In genomic region chr1:34164616-34165295, GRCm38 (mm10) we compare ENCODE assay signal across 9 mouse cellular contexts.
DNase-seq lines count a peak whose midpoint lies in the region; ATAC-seq lines count a peak whose summit lies in the region.
"Had no signal": no experiment of that assay in that cellular context is flagged by ENCODE, and none has a peak within 500 bp of the region (broad histone marks: within the 10 kb centered on the region; RNA-seq: fewer than 3 reads in every experiment).

No protein-coding gene starts in this region.

- H3K9ac ChIP-seq in kidney, embryonic 16.5 days (replicated peaks; ENCODE audit: low read length), result no peak overlapping the region
- no peak overlapping the region for H3K9ac ChIP-seq in liver, embryonic 11.5 days (ENCODE audit: low read depth, low read length)
- H3K9ac ChIP-seq in neural tube, embryonic 15.5 days (replicated peaks), result no peak overlapping the region
- H3K9ac ChIP-seq: embryonic facial prominence, embryonic 13.5 days had no signal

- peaks cover 35% of the 10 kb centered on the region for H3K36me3 ChIP-seq in kidney, embryonic 16.5 days (ENCODE audit: insufficient read depth, low read length)
- H3K36me3 ChIP-seq in liver, embryonic 11.5 days (ENCODE audit: control insufficient read depth, insufficient read depth, low read length), result no peaks in the 10 kb centered on the region; the same call in 1 of the 2 replicates
- H3K36me3 ChIP-seq in neural tube, embryonic 15.5 days, result peaks cover 46% of the 10 kb centered on the region

- no peak overlapping the region for H3K4me3 ChIP-seq in kidney, embryonic 16.5 days (ENCODE audit: low read length)
- H3K4me3 ChIP-seq in liver, embryonic 11.5 days (ENCODE audit: low read depth, low read length), result no peak overlapping the region
- no peak overlapping the region for H3K4me3 ChIP-seq in neural tube, embryonic 15.5 days (replicated peaks)
- H3K4me3 ChIP-seq: embryonic facial prominence, embryonic 13.5 days had no signal

- no peak overlapping the region for H3K27ac ChIP-seq in kidney, embryonic 16.5 days (ENCODE audit: low read length)
- H3K27ac ChIP-seq in liver, embryonic 11.5 days (ENCODE audit: low read depth, low read length), result no peak overlapping the region
- H3K27ac ChIP-seq in neural tube, embryonic 15.5 days (replicated peaks), result no peak overlapping the region
- H3K27ac ChIP-seq: embryonic facial prominence, embryonic 13.5 days had no signal

- 70% methylated on average over 14 of the region's 14 CpGs for WGBS in kidney, embryonic 16.5 days
- WGBS in liver, embryonic 11.5 days, result 65% methylated on average over 14 of the region's 14 CpGs
- WGBS in neural tube, embryonic 15.5 days, result 69% methylated on average over 14 of the region's 14 CpGs

- no peaks in the 10 kb centered on the region for H3K4me1 ChIP-seq in kidney, embryonic 16.5 days (ENCODE audit: insufficient read depth, low read length)
- H3K4me1 ChIP-seq in liver, embryonic 11.5 days (replicated peaks; ENCODE audit: control insufficient read depth, insufficient read depth, low read length), result no peaks in the 10 kb centered on the region
- 0 out of 2 replicates have a peak, but pooled peaks cover 3% of the 10 kb centered on the region for H3K4me1 ChIP-seq in neural tube, embryonic 15.5 days
- H3K4me1 ChIP-seq: embryonic facial prominence, embryonic 13.5 days had no signal

- no peak overlapping the region for H3K4me2 ChIP-seq in kidney, embryonic 16.5 days (replicated peaks; ENCODE audit: low read depth, low read length)
- H3K4me2 ChIP-seq in liver, embryonic 11.5 days, result no peak overlapping the region
- no peak overlapping the region for H3K4me2 ChIP-seq in neural tube, embryonic 15.5 days
- H3K4me2 ChIP-seq: embryonic facial prominence, embryonic 13.5 days had no signal

- DNase-seq in B cell, adult 2 months, result peak; percentile 81 to 82
- DNase-seq in adrenal gland, adult 2 months, result peak; percentile 78
- DNase-seq in embryo, embryonic 9.5 days (ENCODE audit: extremely low spot score), result peak; percentile 65
- DNase-seq in heart, adult 9 months (ENCODE audit: low spot score in 2 of 2), result peak; percentile 54 to 84
- peak; percentile 47 for DNase-seq in liver, embryonic 11.5 days (ENCODE audit: low spot score)
- peak; percentile 80 for DNase-seq in thymus, postnatal 14 days

- ATAC-seq in kidney, embryonic 16.5 days (ENCODE audit: low FRiP score, low TSS enrichment), result peak; percentile 80; the same call in 1 of the 2 replicates
- ATAC-seq in liver, embryonic 11.5 days (replicated peaks; ENCODE audit: low FRiP score), result no peak
- ATAC-seq in neural tube, embryonic 15.5 days (ENCODE audit: low FRiP score), result peak; percentile 54; the same call in 1 of the 2 replicates

- no peaks in the 10 kb centered on the region for H3K27me3 ChIP-seq in kidney, embryonic 16.5 days (ENCODE audit: insufficient read depth, low read length)
- no peaks in the 10 kb centered on the region for H3K27me3 ChIP-seq in liver, embryonic 11.5 days (replicated peaks; ENCODE audit: control insufficient read depth, insufficient read depth, low read length)
- H3K27me3 ChIP-seq in neural tube, embryonic 15.5 days (replicated peaks), result no peaks in the 10 kb centered on the region
- H3K27me3 ChIP-seq: embryonic facial prominence, embryonic 13.5 days had no signal

- no peaks in the 10 kb centered on the region for H3K9me3 ChIP-seq in kidney, embryonic 16.5 days (ENCODE audit: low read length)
- no peaks in the 10 kb centered on the region for H3K9me3 ChIP-seq in liver, embryonic 11.5 days (ENCODE audit: control insufficient read depth, low read length)
- no peaks in the 10 kb centered on the region for H3K9me3 ChIP-seq in neural tube, embryonic 15.5 days (replicated peaks)
- H3K9me3 ChIP-seq: embryonic facial prominence, embryonic 13.5 days had no signal
